Mouse (Mus musculus) c-Kit-positive CD71-negative TER-119-negative erythroid progenitor cells, embryonic 14.5 days (primary cell): Measurements from ENCODE around the gene Arap2.

Experiments
- DNase-seq: peaks from one replicate; pipeline ENCODE4 v3.0.0-alpha.2; 2013; ENCODE audit warnings: low read depth

Arap2 gene

DNA sequence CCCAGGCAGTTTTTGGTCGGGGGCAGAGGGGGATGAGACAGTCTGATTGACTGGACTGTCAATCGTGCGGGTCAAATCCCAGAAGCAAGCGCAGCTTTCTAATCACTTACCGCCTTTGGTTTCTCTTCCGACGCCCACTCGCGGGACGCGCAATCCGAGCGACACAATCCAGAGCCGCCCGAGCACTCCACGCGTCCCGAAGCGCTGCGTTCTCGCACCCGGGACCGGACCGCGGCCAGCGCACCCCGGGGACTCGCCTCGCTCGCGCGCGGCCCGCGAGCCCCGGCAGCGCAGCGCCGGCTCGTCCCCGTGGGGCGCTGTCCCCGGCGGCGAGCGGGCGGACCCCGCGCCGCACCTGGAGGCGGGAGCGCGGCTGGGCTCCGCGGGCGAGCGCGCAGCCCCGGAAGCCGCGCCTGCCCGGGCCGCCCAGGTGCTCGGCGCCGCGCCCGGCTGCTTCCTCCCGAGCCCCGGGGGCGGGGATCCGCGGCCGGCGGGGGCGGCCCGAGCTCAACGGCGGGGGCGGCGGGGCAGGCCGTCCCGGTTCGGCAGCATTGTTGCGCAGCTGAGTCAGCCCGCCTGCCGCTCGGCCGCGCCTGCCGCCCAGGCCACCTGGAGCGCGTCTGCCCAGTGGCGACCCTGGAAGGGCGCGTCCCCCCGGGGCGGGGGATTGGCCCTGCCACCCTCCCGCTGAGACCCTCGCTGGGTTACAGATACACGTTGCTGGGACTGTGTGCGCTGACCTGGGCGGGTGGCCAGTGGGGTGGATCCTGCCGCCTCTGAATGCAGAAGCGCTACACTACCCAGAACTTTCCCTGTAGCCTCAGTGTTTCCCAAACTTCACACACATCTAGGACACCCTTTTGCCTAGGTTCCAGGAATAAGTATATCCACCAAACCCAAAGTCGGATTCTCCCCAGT lies at the start of gene Arap2:
Arap2 (minus strand) TSS at position 376 of the 918 bp plus-strand sequence.
- peak; percentile 31 for DNase-seq

DNA sequence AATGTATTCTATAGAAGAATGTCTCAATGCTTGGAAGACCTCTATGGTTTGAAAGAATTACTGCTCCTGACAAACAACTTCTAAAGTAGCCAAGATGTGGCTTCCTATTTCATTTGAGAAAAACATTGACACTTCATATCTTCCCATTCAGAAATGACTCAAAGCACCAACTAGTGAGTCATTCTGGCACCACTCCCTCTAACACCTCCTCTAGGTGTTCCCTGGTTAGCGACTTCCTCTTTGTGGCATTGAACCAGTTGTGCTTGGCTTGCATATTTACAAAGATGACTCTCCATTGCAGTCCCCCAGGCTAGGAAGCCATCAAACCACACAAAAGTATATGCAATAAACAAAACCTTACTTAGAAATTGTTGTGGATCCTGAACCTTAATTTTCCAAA lies 49.8 kb upstream of the Arap2 start:
- DNase-seq = peak; percentile 12

- no peak for DNase-seq
Measured at GRCm38 (mm10) chr5:62814072-62814414, 48.1 kb upstream of the Arap2 start.

GRCm38 (mm10) chr5:62813402-62814071 lies 47.6 kb upstream of the Arap2 start, which contains the start of gene Dthd1:
Gene Dthd1, plus strand, starts transcription at chr5:62813823.
- no peak for DNase-seq

- DNase-seq = no peak
Measured at GRCm38 (mm10) chr5:62792776-62793175, 26.8 kb upstream of the Arap2 start.

- DNase-seq = no peak
Measured at GRCm38 (mm10) chr5:62790921-62791564, 25.1 kb upstream of the Arap2 start.

DNA sequence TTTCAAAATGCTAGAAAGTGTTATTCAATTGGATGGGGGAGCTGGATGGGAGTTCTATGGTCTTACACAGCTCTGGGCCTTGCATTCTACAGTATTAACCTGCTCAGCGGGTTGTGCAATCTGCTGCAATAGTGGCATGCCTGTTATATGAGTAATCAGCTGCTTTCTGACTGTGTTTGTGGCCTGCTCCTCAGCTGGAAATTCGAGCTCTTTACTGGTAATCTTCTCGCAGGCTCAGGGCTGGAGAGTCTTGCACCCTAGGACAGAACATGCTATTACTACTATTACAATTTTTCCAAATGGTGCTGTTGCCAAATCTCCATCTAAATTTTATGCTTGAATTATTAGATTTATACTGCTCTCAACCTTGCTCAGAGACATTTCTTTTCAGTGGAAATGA lies 20.9 kb upstream of the Arap2 start:
- no peak for DNase-seq

DNA sequence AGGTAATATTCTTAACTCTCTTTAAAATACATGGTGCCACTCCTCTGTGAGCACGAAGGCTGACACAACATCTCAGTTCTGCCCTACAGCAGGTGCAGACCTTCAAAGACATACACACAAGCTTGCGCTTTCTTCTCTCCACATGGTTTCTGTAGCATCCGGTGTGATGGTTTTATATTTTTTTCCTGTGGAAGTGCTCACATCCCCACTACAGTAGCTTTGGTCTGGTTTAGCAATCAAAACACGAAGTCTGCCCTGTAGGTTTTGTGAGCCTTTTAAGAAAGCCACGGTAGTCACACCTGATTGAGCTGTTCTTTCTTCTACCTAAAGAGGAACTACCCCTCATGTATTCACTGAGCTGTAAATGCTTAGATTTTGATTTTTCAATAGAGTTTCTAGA lies 12.7 kb upstream of the Arap2 start:
- no peak for DNase-seq

DNA sequence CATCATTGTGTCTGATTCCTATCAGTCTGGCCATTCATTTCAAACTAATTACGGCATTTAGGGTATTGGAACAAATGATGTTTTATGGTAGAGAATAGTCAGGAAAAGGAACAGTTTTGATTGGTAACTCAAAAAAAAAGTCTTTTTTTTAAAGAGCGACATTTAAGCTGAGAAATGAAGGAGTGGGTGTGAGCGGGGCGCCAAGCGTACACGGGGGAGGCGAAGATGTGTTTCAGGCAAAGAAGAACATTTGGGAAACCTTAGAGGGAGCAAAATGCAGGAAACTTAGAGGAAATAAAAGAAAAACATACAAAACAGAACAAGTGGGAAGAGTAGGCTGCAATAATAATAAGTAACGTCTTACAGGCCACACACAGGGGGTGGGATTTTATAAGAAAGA lies 11.8 kb upstream of the Arap2 start:
- no peak for DNase-seq

DNA sequence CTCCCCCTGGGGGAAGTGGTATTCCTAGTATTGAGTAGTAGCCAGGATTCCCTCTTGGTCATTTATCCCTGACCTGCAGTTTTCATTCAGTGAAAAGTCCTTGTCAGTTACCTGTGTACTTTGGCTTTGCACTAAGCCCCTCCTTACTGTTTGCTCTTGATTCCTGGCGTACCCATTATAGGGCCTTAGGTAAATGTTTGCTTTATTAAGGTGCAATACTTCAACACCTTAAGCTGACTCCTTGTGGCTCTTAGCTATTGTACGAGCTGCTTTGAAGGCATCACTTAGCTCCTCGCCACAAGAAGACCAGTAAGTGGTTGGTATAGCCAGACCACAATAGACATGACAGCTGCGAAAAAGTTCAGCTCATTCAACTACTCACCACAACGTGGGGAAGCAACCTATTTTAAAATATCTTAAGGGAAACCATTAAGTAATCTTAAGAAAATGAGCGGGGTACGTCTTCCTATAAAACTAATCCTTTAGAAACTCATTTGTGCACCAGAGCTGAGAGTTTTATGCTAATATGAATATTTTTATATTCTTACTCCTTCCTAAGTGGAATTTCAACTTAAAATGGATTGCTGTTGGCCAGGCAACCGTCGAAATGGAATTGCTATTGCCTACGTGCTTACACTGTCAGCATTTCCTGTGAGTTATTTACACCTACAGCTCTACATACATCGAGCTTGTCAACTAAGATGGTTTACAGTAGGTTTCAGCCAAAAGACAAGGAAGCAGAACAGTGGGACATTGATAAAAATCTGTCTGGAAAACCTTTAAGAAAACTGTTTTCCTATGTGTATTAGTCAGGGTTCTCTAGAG lies 6.0 kb upstream of the Arap2 start:
- no peak for DNase-seq

DNA sequence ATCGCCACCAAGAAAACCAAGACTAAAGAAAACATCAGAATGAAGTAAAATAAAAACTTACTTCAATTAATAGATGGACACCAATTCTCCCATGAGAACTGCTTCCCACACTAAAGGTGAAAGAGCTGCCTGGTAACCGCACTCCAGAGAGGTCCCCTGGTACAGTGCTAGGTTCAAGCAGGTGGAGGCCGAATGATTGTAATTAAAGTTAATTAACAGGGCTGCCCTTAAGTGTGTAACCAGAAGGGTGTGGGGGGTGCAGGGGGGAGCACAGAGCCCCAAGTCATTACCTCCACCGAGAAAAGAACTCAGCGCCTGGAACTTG lies 538 bp downstream of the Arap2 start:
- no peak for DNase-seq

DNA sequence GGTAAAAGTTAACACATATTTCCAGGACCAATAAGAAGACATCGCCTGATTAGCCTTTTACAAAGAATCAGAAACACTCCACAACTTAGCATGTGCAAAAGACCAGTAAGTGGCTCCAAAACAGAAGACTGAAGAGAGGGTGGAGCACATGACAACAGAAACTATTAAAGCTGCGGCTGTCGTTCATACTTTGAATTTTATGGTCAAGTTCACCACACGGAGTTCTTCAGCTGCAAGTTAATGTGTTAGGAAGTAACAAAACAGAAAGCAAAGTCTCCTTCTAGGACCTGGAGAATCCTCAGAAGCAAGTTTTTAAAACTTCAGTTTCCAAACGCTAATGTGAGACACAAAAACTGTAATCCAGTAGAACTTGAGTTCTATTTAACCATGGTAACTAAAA lies 1.8 kb downstream of the Arap2 start:
- no peak for DNase-seq

- no peak for DNase-seq
Measured at GRCm38 (mm10) chr5:62763046-62763445, 2.9 kb downstream of the Arap2 start.

DNA sequence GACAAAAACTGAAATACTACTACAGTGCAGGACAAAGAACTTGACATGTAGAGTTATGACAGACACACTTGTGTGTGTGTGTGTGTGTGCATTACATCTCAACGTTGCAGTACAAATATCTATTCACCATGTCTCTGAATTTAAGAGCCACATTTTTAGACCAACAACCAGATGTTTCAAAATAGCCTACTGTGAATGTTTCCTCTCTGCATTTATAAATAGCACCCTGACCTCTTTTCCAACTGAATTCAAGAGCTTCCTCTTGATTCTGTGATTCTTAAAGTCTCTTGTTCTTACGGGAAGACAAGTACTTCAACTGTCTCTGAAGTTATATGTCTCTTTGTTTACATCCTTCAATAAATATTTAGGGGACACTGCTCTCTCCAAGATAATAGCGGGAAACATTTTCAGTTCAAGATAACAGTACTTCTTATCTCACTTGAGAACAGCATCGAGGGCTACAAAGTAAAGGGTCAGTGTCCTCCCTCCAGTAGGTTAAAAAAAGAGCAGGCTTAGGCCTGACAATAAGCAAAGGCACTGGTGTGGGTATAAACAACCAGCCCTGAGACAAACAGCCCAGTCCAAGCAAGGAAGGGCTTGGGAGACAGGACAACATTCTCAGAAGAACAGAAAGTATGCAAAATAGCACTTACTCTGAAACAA lies 3.5 kb downstream of the Arap2 start:
- DNase-seq = no peak

DNA sequence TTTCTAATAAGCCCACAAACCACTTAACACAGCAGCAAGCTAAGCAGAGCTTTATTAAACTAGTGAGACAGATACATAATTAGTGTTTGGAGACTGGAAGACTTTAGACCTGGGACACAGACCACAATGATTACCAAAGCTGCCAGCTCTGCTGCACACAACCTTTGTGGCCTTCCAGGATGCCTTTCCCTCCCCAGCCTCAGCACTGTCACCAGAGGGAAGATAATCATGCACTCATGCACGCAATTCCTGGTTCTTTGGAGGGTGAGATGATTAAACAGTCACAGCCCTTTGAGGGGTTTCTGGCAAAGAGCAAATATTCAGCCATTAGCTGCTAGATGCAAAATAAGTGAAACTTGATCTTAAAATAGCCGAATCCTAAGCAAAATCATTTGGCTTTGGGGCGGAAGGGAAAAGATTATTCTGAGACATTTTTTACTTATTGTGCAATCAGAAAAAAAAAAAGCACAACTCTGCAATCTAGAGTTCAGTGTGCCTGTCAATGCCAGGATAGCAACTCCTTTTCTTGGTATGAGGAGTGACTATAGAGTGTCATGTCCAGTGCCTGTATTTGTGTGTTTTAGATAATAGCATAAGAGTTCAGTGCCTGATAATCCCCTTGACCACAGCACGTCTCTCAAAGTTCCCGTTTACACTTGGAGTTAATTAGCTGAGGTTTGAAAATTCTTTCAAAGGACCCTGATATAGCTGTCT lies 5.0 kb downstream of the Arap2 start:
- DNase-seq = no peak

DNA sequence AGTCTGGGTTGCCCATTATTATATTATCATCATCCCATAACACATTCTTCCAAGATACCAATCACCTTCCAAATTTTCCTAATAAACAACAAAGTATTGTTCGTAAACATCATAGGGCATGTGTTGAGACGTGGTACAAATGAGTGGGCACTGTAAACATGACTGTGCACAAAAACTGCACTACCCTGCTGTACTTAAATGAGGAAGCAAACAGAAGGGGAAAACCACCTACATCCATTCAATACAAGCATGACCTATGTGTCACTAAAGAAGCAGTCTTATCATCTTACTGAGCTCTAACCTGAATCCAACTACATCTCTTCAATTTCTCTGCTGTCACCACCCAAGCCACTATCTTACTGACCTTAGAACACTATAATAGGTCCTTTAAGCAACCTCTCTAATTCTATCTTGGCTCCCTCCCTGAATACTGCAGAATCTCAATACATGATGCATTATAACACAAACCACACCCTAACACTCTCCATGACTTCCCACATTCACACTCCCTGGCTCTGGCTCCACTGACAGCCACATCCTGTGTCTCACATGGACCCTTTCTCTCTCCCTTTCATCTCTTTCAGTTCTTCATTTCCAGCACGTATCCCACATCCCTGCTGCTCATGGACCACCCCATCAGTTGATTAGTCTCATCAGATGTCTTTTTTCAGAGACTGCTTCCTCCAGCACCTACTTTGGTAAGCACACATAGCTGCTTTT lies 10.0 kb downstream of the Arap2 start:
- DNase-seq = no peak

DNA sequence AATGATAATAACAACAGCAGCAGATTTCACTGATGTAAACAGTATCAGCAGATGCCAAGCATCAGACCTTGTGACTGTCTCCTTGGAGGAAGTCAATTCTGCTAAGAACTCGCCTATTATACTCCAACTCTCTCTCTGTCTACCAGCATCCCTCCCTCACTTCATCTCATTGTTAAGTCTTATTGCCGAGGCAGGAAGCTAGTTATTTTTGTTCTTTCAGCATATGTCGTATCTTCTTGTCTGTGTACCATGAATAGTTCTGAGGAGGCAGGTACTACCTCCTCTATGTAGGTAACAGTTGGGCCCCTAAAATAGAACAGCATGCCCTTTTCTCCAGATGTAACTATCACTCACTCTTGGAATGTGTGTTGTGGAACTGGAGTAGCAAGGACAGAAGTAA lies 13.0 kb downstream of the Arap2 start:
- DNase-seq = no peak

DNA sequence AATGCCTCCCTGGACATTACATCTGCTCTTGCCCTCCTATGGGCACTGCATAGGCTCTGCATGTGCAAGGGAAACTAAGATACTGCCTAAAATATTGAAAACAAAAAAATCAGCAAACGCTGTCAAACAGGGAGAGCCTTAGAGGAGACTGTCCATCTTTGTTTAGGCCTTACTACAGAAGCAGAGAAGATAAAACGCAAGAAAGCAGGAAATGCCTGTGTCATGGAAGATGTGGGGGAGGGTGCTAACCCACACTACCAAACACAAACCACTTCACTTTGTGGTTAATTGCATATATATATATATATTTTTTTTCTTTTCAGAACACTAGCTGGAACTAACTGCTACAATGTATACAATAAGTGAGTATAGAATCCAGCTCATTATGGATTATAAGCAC lies 14.3 kb downstream of the Arap2 start:
- DNase-seq = no peak

DNA sequence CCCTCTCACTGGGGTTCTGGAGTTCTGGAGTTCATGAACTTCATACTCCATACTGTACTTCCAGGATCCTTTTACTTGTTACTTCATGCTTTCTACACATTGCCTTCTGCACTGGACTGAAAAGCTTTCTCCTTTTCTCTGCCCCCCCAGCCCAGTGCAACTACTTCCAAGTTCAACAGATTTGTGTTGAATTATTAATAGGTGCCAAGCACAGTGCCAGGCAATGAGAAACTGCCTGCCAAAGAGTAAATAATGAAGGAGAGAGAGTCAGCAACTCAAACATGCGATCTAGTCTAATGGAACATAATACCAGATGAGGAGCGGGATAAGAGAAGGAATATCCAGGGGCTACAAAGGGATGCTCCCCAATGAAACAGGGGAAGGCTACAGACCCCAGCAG lies 17.8 kb downstream of the Arap2 start:
- no peak for DNase-seq

DNA sequence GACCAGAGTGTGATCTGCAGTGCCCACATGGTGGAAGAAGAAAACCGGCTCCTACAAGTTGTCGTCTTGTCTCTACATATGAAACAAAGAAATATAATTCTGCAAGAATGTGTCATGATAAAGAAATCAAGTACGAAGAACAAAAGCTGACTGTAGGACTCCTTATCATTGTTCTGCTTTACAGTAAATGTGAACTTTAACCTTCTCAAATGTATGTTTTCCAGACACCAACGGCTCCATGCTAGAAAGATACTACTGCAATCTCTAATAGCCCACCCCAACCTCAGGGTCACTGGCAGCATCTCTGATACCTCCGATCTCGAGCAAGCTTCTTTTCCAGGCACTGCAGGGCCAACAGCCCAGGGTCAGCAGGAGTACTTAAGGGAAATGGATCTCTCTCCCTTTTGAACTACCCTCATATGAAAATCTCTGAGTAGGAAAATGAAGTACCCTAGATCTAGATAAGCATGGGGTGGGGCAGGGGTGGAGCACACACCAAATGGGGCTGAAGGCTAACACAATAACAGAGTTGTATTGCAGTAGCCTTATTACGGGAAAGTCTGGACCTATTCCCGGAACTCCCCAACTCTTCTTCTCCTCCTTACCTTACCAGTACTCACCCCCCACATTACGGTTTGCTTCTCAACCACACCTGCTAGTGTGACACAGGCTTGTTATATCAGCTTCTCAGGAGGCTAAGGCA lies 22.6 kb downstream of the Arap2 start:
- DNase-seq = no peak
